Mouse (Mus musculus): ENCODE data around the gene Col4a4. TPM values are rescaled to one million over a fixed set of nuclear protein-coding genes. Genes with fewer than 3 reads are reported as not detected.

Col4a4 gene
- polyA plus RNA-seq, 1 experiment from 2014 or later: 0.09 TPM

- Histone ChIP-seq H3K4me1 (replicated peaks) (peaks cover 6% of the 10 kb centered on the region; the same call in 1 of the 2 replicates), H3K27ac (no peak overlapping the region), H3K27me3 (no peaks in the 10 kb centered on the region), H3K9me3 (no peaks in the 10 kb centered on the region), H3K4me3 (replicated peaks) (no peak overlapping the region), H3K9ac (replicated peaks) (no peak overlapping the region), H3K4me2 (replicated peaks) (no peak overlapping the region), H3K36me3 (no peaks in the 10 kb centered on the region)
- WGBS: 70% methylated on average over 15 of the region's 15 CpGs
- peak; percentile 82 for ATAC-seq
These were observed 153.6 kb downstream of the Col4a4 start for GRCm38 (mm10) chr1:82432919-82433648.

GRCm38 (mm10) chr1:82429061-82429460 is 157.6 kb downstream of the Col4a4 start:
- H3K4me1 ChIP-seq (replicated peaks): peaks cover 6% of the 10 kb centered on the region; the same call in 1 of the 2 replicates
- H3K9ac ChIP-seq (replicated peaks): no peak overlapping the region
- H3K4me3 ChIP-seq (replicated peaks): no peak overlapping the region
- H3K27me3 ChIP-seq: no peaks in the 10 kb centered on the region
- no peak for ATAC-seq
- H3K27ac ChIP-seq: no peak overlapping the region
- no peaks in the 10 kb centered on the region for H3K9me3 ChIP-seq
- no peak overlapping the region for H3K4me2 ChIP-seq (replicated peaks)
- no peaks in the 10 kb centered on the region for H3K36me3 ChIP-seq
- WGBS: 58% methylated on average over 1 of the region's 1 CpGs

GRCm38 (mm10) chr1:82427729-82428128 is 158.9 kb downstream of the Col4a4 start:
- Histone ChIP-seq H3K9ac (replicated peaks) (no peak overlapping the region), H3K27ac (no peak overlapping the region), H3K9me3 (no peaks in the 10 kb centered on the region), H3K36me3 (no peaks in the 10 kb centered on the region), H3K4me1 (replicated peaks) (peaks cover 4% of the 10 kb centered on the region; the same call in 1 of the 2 replicates), H3K4me3 (replicated peaks) (no peak overlapping the region), H3K4me2 (replicated peaks) (no peak overlapping the region), H3K27me3 (no peaks in the 10 kb centered on the region)
- no peak for ATAC-seq
- 97% methylated on average over 5 of the region's 5 CpGs for WGBS

- ATAC-seq: no peak
- peaks cover 14% of the 10 kb centered on the region for H3K4me1 ChIP-seq (replicated peaks)
- no peak overlapping the region for H3K27ac ChIP-seq
- no peak overlapping the region for H3K4me2 ChIP-seq (replicated peaks)
- no peaks in the 10 kb centered on the region for H3K9me3 ChIP-seq
- H3K36me3 ChIP-seq: no peaks in the 10 kb centered on the region
- WGBS: 86% methylated on average over 4 of the region's 4 CpGs
- no peak overlapping the region for H3K4me3 ChIP-seq (replicated peaks)
- no peaks in the 10 kb centered on the region for H3K27me3 ChIP-seq
- H3K9ac ChIP-seq (replicated peaks): no peak overlapping the region
These were observed 171.0 kb downstream of the Col4a4 start for GRCm38 (mm10) chr1:82415641-82416040.

GRCm38 (mm10) chr1:82414434-82415045 is 172.1 kb downstream of the Col4a4 start:
- Histone ChIP-seq H3K4me2 (replicated peaks) (no peak overlapping the region), H3K27me3 (no peaks in the 10 kb centered on the region), H3K27ac (no peak overlapping the region), H3K36me3 (no peaks in the 10 kb centered on the region), H3K4me3 (replicated peaks) (no peak overlapping the region), H3K9ac (replicated peaks) (no peak overlapping the region), H3K9me3 (no peaks in the 10 kb centered on the region), H3K4me1 (replicated peaks) (peaks cover 14% of the 10 kb centered on the region)
- WGBS: 95% methylated on average over 3 of the region's 3 CpGs
- no peak for ATAC-seq

- WGBS: 80% methylated on average over 4 of the region's 4 CpGs
- Histone ChIP-seq H3K9me3 (no peaks in the 10 kb centered on the region), H3K27ac (no peak overlapping the region), H3K4me1 (replicated peaks) (peaks cover 8% of the 10 kb centered on the region), H3K36me3 (no peaks in the 10 kb centered on the region), H3K9ac (replicated peaks) (no peak overlapping the region), H3K27me3 (no peaks in the 10 kb centered on the region), H3K4me3 (replicated peaks) (no peak overlapping the region), H3K4me2 (replicated peaks) (no peak overlapping the region)
- no peak for ATAC-seq
These were observed 174.6 kb downstream of the Col4a4 start for GRCm38 (mm10) chr1:82412085-82412484.

GRCm38 (mm10) chr1:82411521-82411920 is 175.1 kb downstream of the Col4a4 start:
- Histone ChIP-seq H3K4me2 (replicated peaks) (no peak overlapping the region), H3K27ac (no peak overlapping the region), H3K36me3 (no peaks in the 10 kb centered on the region), H3K4me3 (replicated peaks) (no peak overlapping the region), H3K9me3 (no peaks in the 10 kb centered on the region), H3K27me3 (no peaks in the 10 kb centered on the region), H3K9ac (replicated peaks) (no peak overlapping the region), H3K4me1 (replicated peaks) (0 out of 2 replicates have a peak, but pooled peaks cover 5% of the 10 kb centered on the region)
- 90% methylated on average over 5 of the region's 5 CpGs for WGBS
- ATAC-seq: no peak

- H3K27me3 ChIP-seq: no peaks in the 10 kb centered on the region
- H3K9ac ChIP-seq (replicated peaks): no peak overlapping the region
- H3K36me3 ChIP-seq: no peaks in the 10 kb centered on the region
- no peak for ATAC-seq
- H3K4me3 ChIP-seq (replicated peaks): no peak overlapping the region
- H3K4me1 ChIP-seq (replicated peaks): 0 out of 2 replicates have a peak, but pooled peaks cover 5% of the 10 kb centered on the region
- WGBS: 85% methylated on average over 3 of the region's 3 CpGs
- no peak overlapping the region for H3K27ac ChIP-seq
- no peaks in the 10 kb centered on the region for H3K9me3 ChIP-seq
- H3K4me2 ChIP-seq (replicated peaks): no peak overlapping the region
These were observed 176.1 kb downstream of the Col4a4 start for GRCm38 (mm10) chr1:82410548-82410947.

GRCm38 (mm10) chr1:82409271-82409670 is 177.4 kb downstream of the Col4a4 start:
- Histone ChIP-seq H3K4me2 (replicated peaks) (no peak overlapping the region), H3K27ac (no peak overlapping the region), H3K36me3 (no peaks in the 10 kb centered on the region), H3K27me3 (no peaks in the 10 kb centered on the region), H3K4me1 (replicated peaks) (0 out of 2 replicates have a peak, but pooled peaks cover 5% of the 10 kb centered on the region), H3K4me3 (replicated peaks) (no peak overlapping the region), H3K9me3 (no peaks in the 10 kb centered on the region), H3K9ac (replicated peaks) (no peak overlapping the region)
- 87% methylated on average over 9 of the region's 9 CpGs for WGBS
- no peak for ATAC-seq

GRCm38 (mm10) chr1:82407786-82408185 is 178.9 kb downstream of the Col4a4 start:
- H3K9me3 ChIP-seq: no peaks in the 10 kb centered on the region
- H3K27me3 ChIP-seq: no peaks in the 10 kb centered on the region
- no peak for ATAC-seq
- H3K9ac ChIP-seq (replicated peaks): no peak overlapping the region
- no peak overlapping the region for H3K27ac ChIP-seq
- H3K36me3 ChIP-seq: no peaks in the 10 kb centered on the region
- 91% methylated on average over 3 of the region's 3 CpGs for WGBS
- H3K4me3 ChIP-seq (replicated peaks): no peak overlapping the region
- 0 out of 2 replicates have a peak, but pooled peaks cover 5% of the 10 kb centered on the region for H3K4me1 ChIP-seq (replicated peaks)
- H3K4me2 ChIP-seq (replicated peaks): no peak overlapping the region

Measured in midbrain, embryonic 13.5 days (tissue).